Mouse (Mus musculus): ENCODE data around the gene Iqch. TPM values are rescaled to one million over a fixed set of nuclear protein-coding genes. Genes with fewer than 3 reads are reported as not detected.
A peak's percentile ranks its signal among the peaks of the same experiment; 100 is the strongest.

Iqch gene
- not detected for total RNA-seq (2021)

GRCm38 (mm10) chr9:63602043-63602939 lies at the start of gene Iqch, which contains the start of gene Aagab:
TSS of gene Iqch (minus strand) at chr9:63602493.
TSS of gene Aagab (plus strand) at chr9:63602660.
- DNase-seq (ENCODE audit: low spot score), result peak; percentile 91
- intact Hi-C loops (cut with DNase I), result loop anchor here (5.0 to 10.0 kb wide), 2 partner anchors 207 to 465 kb away; partner anchors contain the start of gene 2300009A05Rik

GRCm38 (mm10) chr9:63651594-63651993 lies 49.3 kb upstream of the Iqch start:
- no peak for DNase-seq (ENCODE audit: low spot score)
- intact Hi-C loops (cut with DNase I), result loop anchor here (2.0 to 5.0 kb wide), 3 partner anchors 56 to 193 kb away; partner anchors contain the start of gene Smad3

- peak; percentile 51 for DNase-seq (ENCODE audit: low spot score)
- intact Hi-C loops (cut with DNase I), result loop anchor here (2.0 to 5.0 kb wide), 3 partner anchors 56 to 194 kb away; partner anchors contain the start of gene Smad3
These were observed 48.6 kb upstream of the Iqch start for GRCm38 (mm10) chr9:63650905-63651304.

- no peak for DNase-seq (ENCODE audit: low spot score)
- intact Hi-C loops (cut with DNase I), result loop anchor here (2.0 to 5.0 kb wide), 3 partner anchors 57 to 195 kb away; partner anchors contain the start of gene Smad3
These were observed 47.7 kb upstream of the Iqch start for GRCm38 (mm10) chr9:63649841-63650545.

GRCm38 (mm10) chr9:63648520-63648918 lies 46.2 kb upstream of the Iqch start:
- intact Hi-C loops (cut with DNase I), result no loop called here
- no peak for DNase-seq (ENCODE audit: low spot score)

GRCm38 (mm10) chr9:63647581-63648519 lies 45.6 kb upstream of the Iqch start:
- DNase-seq (ENCODE audit: low spot score), result no peak
- intact Hi-C loops (cut with DNase I), result no loop called here

- intact Hi-C loops (cut with DNase I), result no loop called here
- no peak for DNase-seq (ENCODE audit: low spot score)
These were observed 42.8 kb upstream of the Iqch start for GRCm38 (mm10) chr9:63645084-63645483.

- intact Hi-C loops (cut with DNase I), result no loop called here
- no peak for DNase-seq (ENCODE audit: low spot score)
These were observed 41.7 kb upstream of the Iqch start for GRCm38 (mm10) chr9:63644011-63644410.

- DNase-seq (ENCODE audit: low spot score), result no peak
- intact Hi-C loops (cut with DNase I), result no loop called here
These were observed 39.8 kb upstream of the Iqch start for GRCm38 (mm10) chr9:63641983-63642646.

- intact Hi-C loops (cut with DNase I), result no loop called here
- no peak for DNase-seq (ENCODE audit: low spot score)
These were observed 33.8 kb upstream of the Iqch start for GRCm38 (mm10) chr9:63636113-63636512.

- DNase-seq (ENCODE audit: low spot score), result no peak
- intact Hi-C loops (cut with DNase I), result no loop called here
These were observed 31.0 kb upstream of the Iqch start for GRCm38 (mm10) chr9:63633334-63633733.

- no peak for DNase-seq (ENCODE audit: low spot score)
- intact Hi-C loops (cut with DNase I), result no loop called here
These were observed 30.6 kb upstream of the Iqch start for GRCm38 (mm10) chr9:63632924-63633323.

- intact Hi-C loops (cut with DNase I), result no loop called here
- no peak for DNase-seq (ENCODE audit: low spot score)
These were observed 29.8 kb upstream of the Iqch start for GRCm38 (mm10) chr9:63632045-63632444.

- intact Hi-C loops (cut with DNase I), result loop anchor here (5.0 kb wide), 1 partner anchor 217 kb away; no protein-coding TSS in a partner anchor
These were observed 22.9 kb upstream of the Iqch start for GRCm38 (mm10) chr9:63625090-63625756.

GRCm38 (mm10) chr9:63623895-63624569 lies 21.7 kb upstream of the Iqch start:
- intact Hi-C loops (cut with DNase I), result no loop called here
- no peak for DNase-seq (ENCODE audit: low spot score)

More at GRCm38 (mm10) chr9:63625090-63625756, 22.9 kb upstream of the Iqch start:
- DNase-seq (ENCODE audit: low spot score), result no peak

GRCm38 (mm10) chr9:63617967-63618366 lies 15.7 kb upstream of the Iqch start:
- DNase-seq (ENCODE audit: low spot score), result no peak
- intact Hi-C loops (cut with DNase I), result no loop called here

- no peak for DNase-seq (ENCODE audit: low spot score)
- intact Hi-C loops (cut with DNase I), result no loop called here
These were observed 12.0 kb upstream of the Iqch start for GRCm38 (mm10) chr9:63614018-63614985.
